Mouse (Mus musculus) limb, embryonic 14.5 days (tissue): ENCODE results near the gene Map2k4. TPM values are rescaled to one million over a fixed set of nuclear protein-coding genes. Genes with fewer than 3 reads are reported as not detected.
A peak's percentile ranks its signal among the peaks of the same experiment; 100 is the strongest.

Experiments used
- ATAC-seq: fragments of 200-750 bp; cut with Nextera tagmentation; 2 replicates; pipeline ENCODE4 v1.8.0; 2017; ENCODE audit warnings: low read depth, moderate number of reproducible peaks, moderate TSS enrichment; ENCODE audit not compliant: low FRiP score
- DNase-seq: peaks from one replicate; pipeline ENCODE4 v3.0.0-alpha.2; 2015; ENCODE audit warnings: low spot score
- H3K27ac ChIP-seq: fragments of 300-500 bp; sonication (generic); replicated peaks from 2 replicates; pipeline ENCODE4 v1.5.1; 2014; ENCODE audit warnings: low read depth, mild to moderate bottlenecking, low read length, moderate library complexity, mixed read lengths
- H3K27me3 ChIP-seq: fragments of 300-500 bp; sonication (generic); 2 replicates; pipeline ENCODE4 v1.6.1; 2014; ENCODE audit warnings: low read length, mixed read lengths; ENCODE audit not compliant: control insufficient read depth, insufficient read depth
- H3K36me3 ChIP-seq: fragments of 300-500 bp; sonication (generic); 2 replicates; pipeline ENCODE4 v1.6.1; 2014; ENCODE audit warnings: mild to moderate bottlenecking, low read length, moderate library complexity, mixed read lengths; ENCODE audit not compliant: control insufficient read depth, insufficient read depth
- H3K4me1 ChIP-seq: fragments of 300-500 bp; sonication (generic); 2 replicates; pipeline ENCODE4 v1.6.1; 2014; ENCODE audit warnings: antibody characterized with exemption, low read length, mixed read lengths; ENCODE audit not compliant: control insufficient read depth, insufficient read depth
- H3K4me2 ChIP-seq: fragments of 300-500 bp; sonication (generic); replicated peaks from 2 replicates; pipeline ENCODE4 v1.6.1; 2014; ENCODE audit warnings: low read depth, mild to moderate bottlenecking, low read length, moderate library complexity; ENCODE audit not compliant: severe bottlenecking
- H3K4me3 ChIP-seq: fragments of 300-500 bp; sonication (generic); replicated peaks from 2 replicates; pipeline ENCODE4 v1.5.1; 2014; ENCODE audit warnings: low read length
- H3K9ac ChIP-seq: fragments of 300-500 bp; sonication (generic); 2 replicates; pipeline ENCODE4 v1.6.1; 2014; ENCODE audit warnings: mild to moderate bottlenecking, low read depth, low read length, moderate library complexity; ENCODE audit not compliant: severe bottlenecking
- H3K9me3 ChIP-seq: fragments of 300-500 bp; sonication (generic); 2 replicates; pipeline ENCODE4 v1.6.1; 2016; ENCODE audit warnings: low read length; ENCODE audit not compliant: control insufficient read depth
- POLR2A ChIP-seq: fragments of 200-500 bp; IDR thresholded peaks from 2 replicates; pipeline ENCODE4 v1.8.0; 2012; ENCODE audit warnings: inconsistent platforms, mild to moderate bottlenecking, moderate library complexity, borderline replicate concordance; ENCODE audit not compliant: insufficient read depth, insufficient read length; ENCODE audit errors: extremely low read depth
- WGBS: fragments of 180-500 bp; shearing (Covaris S2); extraction: QIAGEN DNeasy Blood & Tissue Kit; methylation state at CpG from one replicate; pipeline ENCODE4 v1.1.7; 2014; 5-methylcytosine and 5-hydroxymethylcytosine counted together
- polyA plus RNA-seq, 2 experiments: library from polyadenylated mRNA; depleted of rRNA in 1 of 2; stranded (reverse) in 1 of 2; unstranded in 1 of 2; fragments of >200 nt; fragmentation: Nextera tagmentation in 1 of 2; extraction: Ambion mirVana in 1 of 2; gene quantifications; 2 replicates each; pipeline versions ENCODE4 v1.2.1 to v1.2.3; 2012 to 2014

The Map2k4 gene
- 39.0 and 40.2 TPM in 2 replicates for polyA plus RNA-seq (2012; rRNA removed)
- 68.8 and 69.6 TPM in 2 replicates for polyA plus RNA-seq (2014; fragmentation: Nextera tagmentation; extraction: Ambion mirVana)

DNA sequence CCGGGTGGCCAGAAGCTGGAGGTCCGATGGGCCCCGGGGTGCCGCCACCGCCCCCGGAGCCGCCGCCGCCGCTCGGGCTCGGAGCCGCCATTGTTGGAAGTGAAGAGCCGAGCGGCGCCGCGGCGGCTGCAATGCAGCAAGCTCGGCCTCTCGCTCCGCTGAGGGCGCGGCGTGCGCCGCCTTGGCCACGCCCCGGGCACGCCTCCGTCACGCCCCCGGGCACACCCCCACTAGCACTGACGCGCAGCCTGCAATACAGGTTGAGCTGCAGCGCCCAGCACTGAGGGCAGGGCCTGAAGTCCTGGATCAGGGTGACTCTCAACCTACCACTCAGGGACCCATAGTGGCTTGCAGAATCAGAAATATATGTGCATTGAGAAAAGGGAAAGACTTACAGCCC lies at the start of gene Map2k4:
Map2k4 (minus strand) TSS at position 144 of the 400 bp plus-strand sequence.
- H3K36me3 ChIP-seq: no peaks in the 10 kb centered on the region
- WGBS: 4% methylated on average over 9 of the region's 36 CpGs
- H3K27me3 ChIP-seq: no peaks in the 10 kb centered on the region
- TF ChIP-seq POLR2A: peak; percentile 76; the same call in 1 of the 2 replicates
- H3K4me3 ChIP-seq: peak within 1 kb of the TSS; percentile 92
- ATAC-seq (peak; percentile 99), DNase-seq (peak; percentile 88)
- peaks cover 12% of the 10 kb centered on the region; the same call in 1 of the 2 replicates for H3K4me1 ChIP-seq
- H3K9me3 ChIP-seq: no peaks in the 10 kb centered on the region
- peak within 1 kb of the TSS; percentile 98 for H3K9ac ChIP-seq
- H3K4me2 ChIP-seq: peak within 1 kb of the TSS; percentile 58
- H3K27ac ChIP-seq: peak within 1 kb of the TSS; percentile 91

DNA sequence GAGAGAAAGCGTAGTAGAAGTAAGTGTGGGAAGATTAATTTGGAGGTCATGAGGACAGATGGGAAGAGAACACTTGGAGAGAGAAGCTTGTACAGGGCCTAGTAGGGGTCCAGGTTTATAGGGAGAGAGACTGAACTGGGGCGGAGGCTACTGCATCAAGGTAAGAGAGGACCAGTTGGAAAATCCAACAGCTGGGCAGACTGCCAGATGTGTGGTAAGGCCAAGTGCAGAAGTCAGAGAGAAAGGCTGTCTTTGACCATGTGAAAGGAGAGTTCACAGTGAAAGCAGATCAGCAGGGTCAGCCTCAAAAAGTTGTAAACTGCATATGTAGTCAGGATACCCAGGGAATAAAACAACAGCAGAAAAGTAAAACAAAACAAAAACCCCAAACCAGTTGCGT lies 36.5 kb upstream of the Map2k4 start:
- H3K4me3 ChIP-seq: no peak overlapping the region
- H3K27me3 ChIP-seq: no peaks in the 10 kb centered on the region
- 69% methylated on average over 3 of the region's 3 CpGs for WGBS
- ATAC-seq (no peak), DNase-seq (no peak)
- H3K9me3 ChIP-seq: no peaks in the 10 kb centered on the region
- no peak for TF ChIP-seq POLR2A
- no peak overlapping the region for H3K9ac ChIP-seq
- no peak overlapping the region for H3K4me2 ChIP-seq
- H3K4me1 ChIP-seq: no peaks in the 10 kb centered on the region
- no peak overlapping the region for H3K27ac ChIP-seq
- H3K36me3 ChIP-seq: peaks cover 57% of the 10 kb centered on the region

DNA sequence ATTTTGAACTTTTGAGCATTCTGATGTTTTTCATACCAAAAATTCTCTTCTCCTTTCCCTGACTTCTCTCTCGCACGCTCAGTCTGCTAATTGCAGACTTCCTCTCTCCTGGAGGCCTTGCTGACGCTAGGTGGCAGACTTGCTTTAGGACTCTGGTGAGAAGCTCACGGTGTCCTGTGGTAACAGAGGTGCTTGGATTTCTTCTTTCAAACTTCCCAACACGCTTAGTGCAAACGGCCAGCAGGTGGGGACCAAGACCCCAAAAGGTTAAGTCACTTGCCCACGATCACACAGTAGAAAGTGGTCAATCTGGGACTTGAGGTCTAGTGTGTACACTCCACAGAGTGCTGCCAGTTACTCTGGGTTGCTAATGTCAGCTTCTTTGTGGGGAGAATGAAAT lies 32.8 kb upstream of the Map2k4 start:
- TF ChIP-seq POLR2A: no peak
- Histone ChIP-seq H3K4me3 (no peak overlapping the region), H3K27me3 (no peaks in the 10 kb centered on the region), H3K36me3 (peaks cover 40% of the 10 kb centered on the region), H3K4me1 (0 out of 2 replicates have a peak, but pooled peaks cover 2% of the 10 kb centered on the region), H3K9ac (no peak overlapping the region), H3K27ac (no peak overlapping the region), H3K9me3 (no peaks in the 10 kb centered on the region), H3K4me2 (no peak overlapping the region)
- ATAC-seq (peak; percentile 67; the same call in 1 of the 2 replicates), DNase-seq (peak; percentile 80)
- 9% methylated on average over 7 of the region's 7 CpGs for WGBS

DNA sequence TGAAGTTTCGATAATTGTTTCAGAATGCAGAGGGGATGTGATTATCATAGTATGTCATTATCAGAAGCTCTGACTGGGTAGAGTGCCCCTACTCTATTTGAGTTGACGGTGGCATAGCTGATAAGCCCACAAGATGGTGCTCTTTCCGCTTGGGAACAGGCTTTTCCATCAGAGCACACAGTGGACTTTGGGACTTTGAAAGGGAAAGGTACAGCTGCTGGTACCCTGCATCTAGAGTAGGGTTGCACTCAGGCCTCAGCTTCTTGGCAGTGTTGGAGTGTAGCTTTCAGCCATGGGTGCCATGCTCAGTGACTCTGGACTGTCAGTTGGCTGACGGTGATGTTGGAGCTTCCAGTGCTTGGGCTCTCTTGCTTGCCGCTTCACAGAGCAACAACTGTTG lies 32.2 kb upstream of the Map2k4 start:
- no peak for ATAC-seq
- WGBS: 78% methylated on average over 5 of the region's 5 CpGs
- peaks cover 44% of the 10 kb centered on the region for H3K36me3 ChIP-seq

DNA sequence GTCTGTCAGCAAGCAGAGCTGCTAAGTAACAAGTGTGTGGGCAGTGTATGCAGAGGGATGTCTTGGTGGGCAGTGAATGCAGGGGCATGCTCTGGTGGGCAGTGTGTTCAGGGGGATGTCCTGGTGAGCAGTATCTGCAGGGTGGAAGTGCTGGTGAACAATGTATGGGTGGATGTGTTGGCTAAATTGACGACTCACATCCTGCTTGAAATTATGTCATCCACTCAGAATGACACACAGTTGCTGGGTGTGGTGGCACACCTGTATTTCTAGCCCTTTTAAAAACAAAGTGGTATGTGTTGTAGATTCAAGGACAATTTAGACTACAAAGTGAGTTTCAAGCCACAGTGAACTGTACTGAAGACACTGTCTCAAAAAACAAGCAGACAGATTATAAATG lies 30.1 kb upstream of the Map2k4 start:
- ATAC-seq: no peak
- Histone ChIP-seq H3K36me3 (peaks cover 46% of the 10 kb centered on the region), H3K27ac (no peak overlapping the region), H3K9ac (no peak overlapping the region), H3K4me3 (no peak overlapping the region), H3K27me3 (no peaks in the 10 kb centered on the region), H3K9me3 (no peaks in the 10 kb centered on the region), H3K4me1 (0 out of 2 replicates have a peak, but pooled peaks cover 2% of the 10 kb centered on the region), H3K4me2 (no peak overlapping the region)
- no peak for DNase-seq
- no peak for TF ChIP-seq POLR2A
- 79% methylated on average over 1 of the region's 1 CpGs for WGBS

More for the DNA sequence above, 32.2 kb upstream of the Map2k4 start:
- H3K9me3 ChIP-seq: no peaks in the 10 kb centered on the region
- 0 out of 2 replicates have a peak, but pooled peaks cover 2% of the 10 kb centered on the region for H3K4me1 ChIP-seq
- H3K4me2 ChIP-seq: no peak overlapping the region
- no peaks in the 10 kb centered on the region for H3K27me3 ChIP-seq
- H3K27ac ChIP-seq: no peak overlapping the region
- no peak overlapping the region for H3K9ac ChIP-seq
- H3K4me3 ChIP-seq: no peak overlapping the region
- peak; percentile 18 for DNase-seq
- TF ChIP-seq POLR2A: no peak
